Mouse (Mus musculus) spleen, adult 2 months (tissue): ENCODE results near the gene Nr2e3. TPM values are rescaled to one million over a fixed set of nuclear protein-coding genes. Genes with fewer than 3 reads are reported as not detected.
"Not testable (repeated sequence)": the region's sequence is repeated elsewhere in the genome, so short reads cannot be mapped to it uniquely, and the experiment has no call there.

ENCODE experiments used
- DNase-seq, 2 experiments: peaks; one replicate each; pipeline versions ENCODE4 v3.0.0 to v3.0.0-alpha.2; 2012 to 2021; ENCODE audit warnings: low spot score in 2 of 2, low read depth in 1 of 2
- H3K27ac ChIP-seq: fragments of 200-500 bp; 2 replicates; pipeline ENCODE4 v1.5.1; 2012; ENCODE audit warnings: low read length, inconsistent platforms; ENCODE audit not compliant: insufficient read depth
- H3K27me3 ChIP-seq: fragments of 200-500 bp; 2 replicates; pipeline ENCODE4 v1.6.1; 2012; ENCODE audit warnings: mild to moderate bottlenecking, moderate library complexity, low read length, inconsistent platforms; ENCODE audit not compliant: control insufficient read depth, insufficient read depth
- H3K36me3 ChIP-seq: fragments of 200-500 bp; 2 replicates; pipeline ENCODE4 v1.6.1; 2012; ENCODE audit warnings: mild to moderate bottlenecking, low read length, inconsistent platforms; ENCODE audit not compliant: control insufficient read depth, insufficient read depth
- H3K4me1 ChIP-seq: fragments of 200-500 bp; 2 replicates; pipeline ENCODE4 v1.6.1; 2011; ENCODE audit warnings: inconsistent platforms; ENCODE audit not compliant: control insufficient read depth, insufficient read depth, insufficient read length
- H3K4me3 ChIP-seq: fragments of 200-500 bp; 2 replicates; pipeline ENCODE4 v1.5.1; 2011; ENCODE audit warnings: mild to moderate bottlenecking, inconsistent platforms; ENCODE audit not compliant: insufficient read depth, insufficient read length; ENCODE audit errors: extremely low read depth
- CTCF ChIP-seq: fragments of 200-500 bp; IDR thresholded peaks from 2 replicates; pipeline ENCODE4 v1.5.1; 2011; ENCODE audit warnings: mild to moderate bottlenecking, inconsistent platforms; ENCODE audit not compliant: insufficient read depth, insufficient read length, insufficient replicate concordance; ENCODE audit errors: extremely low read depth
- POLR2A ChIP-seq: fragments of 200-500 bp; IDR thresholded peaks from 2 replicates; pipeline ENCODE4 v1.6.1; 2011; ENCODE audit warnings: low read depth, low read length, inconsistent platforms
- WGBS: fragments of 180-500 bp; shearing (Covaris S2); methylation state at CpG from one replicate; pipeline ENCODE4 v1.1.7; 2018; 5-methylcytosine and 5-hydroxymethylcytosine counted together
- polyA plus RNA-seq: library from polyadenylated mRNA; depleted of rRNA; stranded (reverse); fragments of >200 nt; gene quantifications from 2 replicates; pipeline ENCODE4 v1.2.3, GENCODE M21; 2012

Gene Nr2e3
- polyA plus RNA-seq, 1 experiment = not detected

DNA sequence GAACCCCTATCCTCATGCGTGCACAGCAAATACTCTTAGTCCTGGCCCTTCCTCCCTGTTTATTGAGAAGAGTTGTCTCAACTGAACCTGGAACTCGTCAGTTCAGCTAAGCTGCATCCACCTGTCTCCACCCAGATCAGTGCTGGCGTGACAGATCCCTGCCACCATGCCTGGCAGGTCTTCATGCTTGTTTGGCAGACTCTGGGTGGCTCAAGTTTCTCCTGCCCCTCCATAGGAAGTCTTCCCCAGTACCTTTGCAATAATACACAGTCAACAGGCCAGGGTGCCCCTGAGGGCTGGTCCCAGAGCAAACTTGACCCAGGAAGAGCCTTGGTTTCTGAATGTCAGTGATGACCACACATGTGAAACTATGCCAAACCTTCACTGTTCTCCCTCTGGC lies 15.2 kb downstream of the Nr2e3 start:
- no peaks in the 10 kb centered on the region for H3K36me3 ChIP-seq
- H3K27me3 ChIP-seq = no peaks in the 10 kb centered on the region
- DNase-seq = no peak
- peaks cover 2% of the 10 kb centered on the region; the same call in 1 of the 2 replicates for H3K4me1 ChIP-seq
- H3K27ac ChIP-seq = no peak overlapping the region
- TF ChIP-seq POLR2A = no peak
- no peak for TF ChIP-seq CTCF
- no peak overlapping the region for H3K4me3 ChIP-seq
- WGBS = 89% methylated on average over 3 of the region's 3 CpGs

DNA sequence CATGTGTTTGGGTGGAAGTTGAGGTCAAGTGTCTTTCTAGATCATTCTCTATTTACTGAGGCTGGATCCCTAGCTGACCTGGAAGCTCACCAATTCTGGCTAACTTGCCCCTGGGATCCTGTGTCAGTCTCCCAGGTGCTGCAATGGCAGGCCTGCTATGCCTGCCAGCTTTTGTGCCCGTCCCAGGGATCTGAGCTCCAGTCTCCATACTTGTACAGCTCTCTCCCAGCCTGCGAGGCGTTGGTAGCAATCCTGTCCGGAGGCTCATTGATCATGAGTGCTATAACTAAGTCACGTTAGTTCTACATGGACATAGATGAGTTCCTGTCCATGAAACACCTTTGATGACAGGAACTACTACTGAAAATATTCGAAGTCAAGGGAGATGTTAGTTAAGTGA lies 16.6 kb downstream of the Nr2e3 start:
- no peak for DNase-seq
- Histone ChIP-seq H3K27ac (no peak overlapping the region), H3K4me1 (peaks cover 2% of the 10 kb centered on the region; the same call in 1 of the 2 replicates), H3K36me3 (no peaks in the 10 kb centered on the region), H3K4me3 (no peak overlapping the region), H3K27me3 (no peaks in the 10 kb centered on the region)
- TF ChIP-seq POLR2A = no peak
- TF ChIP-seq CTCF = no peak
- WGBS = 85% methylated on average over 6 of the region's 6 CpGs

DNA sequence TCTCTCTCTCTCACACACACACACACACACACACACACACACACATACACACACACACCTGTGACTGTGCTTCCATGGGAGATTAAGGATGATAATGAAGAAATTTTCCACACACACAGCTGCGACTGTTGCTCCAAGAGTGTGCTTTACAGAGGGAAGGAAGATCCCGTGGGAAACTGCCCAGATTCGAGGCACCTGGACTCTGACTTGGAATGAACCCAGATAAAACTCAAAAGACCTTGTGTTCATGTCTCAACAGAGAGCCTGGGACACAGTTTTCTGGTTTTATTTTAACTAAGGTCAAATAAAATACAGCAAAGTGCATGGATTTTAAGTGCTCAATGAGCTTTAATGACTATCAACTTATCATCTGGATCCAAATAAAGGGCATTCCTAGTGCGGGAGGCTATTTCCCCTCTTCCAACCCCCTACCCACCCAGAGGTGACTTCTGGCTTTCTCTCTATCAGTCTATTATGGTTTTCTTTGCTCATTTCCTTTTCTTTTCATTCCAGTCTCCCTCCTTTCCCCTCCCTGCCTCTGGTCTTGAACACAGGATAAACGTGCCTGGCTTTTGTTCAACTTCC lies 17.9 kb downstream of the Nr2e3 start:
- Histone ChIP-seq H3K36me3 (no peaks in the 10 kb centered on the region), H3K27ac (no peak overlapping the region), H3K27me3 (no peaks in the 10 kb centered on the region), H3K4me3 (no peak overlapping the region), H3K4me1 (peaks cover 2% of the 10 kb centered on the region; the same call in 1 of the 2 replicates)
- TF ChIP-seq POLR2A (no peak), CTCF (no peak)
- no peak for DNase-seq
- WGBS = 72% methylated on average over 5 of the region's 5 CpGs

DNA sequence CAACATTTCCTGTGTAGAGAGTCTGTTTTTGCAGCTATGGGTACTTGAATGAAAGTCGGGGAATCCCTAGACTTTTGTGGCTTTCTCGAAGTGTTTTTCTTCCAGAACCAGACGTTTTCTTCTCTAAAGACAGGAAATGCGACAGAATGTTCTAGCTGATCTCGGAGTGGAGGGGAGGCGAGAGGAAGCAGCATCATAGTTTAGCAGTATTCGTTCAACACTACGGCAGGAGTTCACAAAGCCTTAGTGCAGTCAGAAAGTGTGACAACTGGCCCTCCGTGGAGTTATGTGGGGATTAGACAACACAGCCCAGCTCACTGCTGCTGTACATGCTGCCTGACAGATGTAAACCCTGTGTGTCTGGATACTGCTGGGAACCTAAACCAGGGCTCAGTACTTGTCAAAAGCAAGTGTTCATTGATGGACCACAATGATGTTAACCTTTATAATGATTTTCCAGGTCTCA lies 18.5 kb downstream of the Nr2e3 start:
- Histone ChIP-seq H3K27ac (peak overlapping the region; percentile 83), H3K27me3 (no peaks in the 10 kb centered on the region), H3K36me3 (no peaks in the 10 kb centered on the region), H3K4me1 (peaks cover 2% of the 10 kb centered on the region; the same call in 1 of the 2 replicates), H3K4me3 (no peak overlapping the region)
- DNase-seq = peak in 1 of 2 experiments; percentile 65
- 3% methylated on average over 9 of the region's 9 CpGs for WGBS
- no peak; the same call in 1 of the 2 replicates for TF ChIP-seq POLR2A
- TF ChIP-seq CTCF = no peak

DNA sequence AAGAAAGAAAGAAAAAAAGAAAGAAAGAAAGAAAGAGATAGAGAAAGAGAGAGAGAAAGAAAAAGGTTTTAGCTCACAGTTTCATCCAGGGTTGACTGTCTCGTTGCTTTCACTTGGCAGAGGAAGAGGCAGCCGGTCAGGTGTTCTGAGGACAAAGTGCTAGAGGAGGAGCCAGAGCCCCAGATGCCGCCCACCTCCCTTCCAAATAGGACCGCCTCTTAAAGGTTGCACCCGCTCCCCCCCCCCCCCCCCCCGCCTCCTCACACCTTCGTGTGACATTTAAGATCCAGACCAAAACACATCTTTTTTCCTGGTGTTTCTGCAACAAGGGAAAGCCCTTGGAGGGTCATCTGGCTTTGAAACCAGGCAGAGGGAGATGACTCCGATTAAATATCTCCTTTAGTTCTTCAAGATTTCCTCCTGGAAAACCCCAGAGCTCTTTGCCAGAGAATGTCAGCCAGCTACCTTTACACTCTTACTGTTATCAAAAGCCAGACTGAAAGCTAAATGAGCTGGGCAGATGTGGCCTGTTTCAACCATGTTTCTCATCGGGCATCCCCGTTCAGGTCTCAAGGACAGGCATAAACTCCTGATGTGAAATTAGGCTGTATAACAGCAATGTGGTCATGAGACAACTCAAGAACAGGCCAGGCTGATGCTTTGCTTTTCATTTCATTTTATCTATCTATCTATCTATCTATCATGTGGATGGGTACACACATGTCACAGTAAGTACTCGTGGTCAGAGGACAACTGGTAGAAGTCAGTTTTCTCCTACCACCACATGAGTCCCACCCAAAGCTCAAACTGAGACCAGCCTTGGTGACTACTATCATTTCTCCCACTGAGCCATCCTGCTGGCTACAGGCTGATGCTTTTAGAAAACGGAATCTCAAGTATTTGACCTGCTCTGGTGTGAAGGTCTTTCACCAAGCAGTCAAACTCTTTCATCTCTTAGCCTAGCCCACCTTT lies 19.3 kb downstream of the Nr2e3 start:
- H3K27me3 ChIP-seq = no peaks in the 10 kb centered on the region
- H3K4me1 ChIP-seq = peaks cover 2% of the 10 kb centered on the region; the same call in 1 of the 2 replicates
- 58% methylated on average over 12 of the region's 12 CpGs for WGBS
- no peak for TF ChIP-seq POLR2A
- no peak for TF ChIP-seq CTCF
- H3K36me3 ChIP-seq = no peaks in the 10 kb centered on the region
- no peak for DNase-seq
- H3K27ac ChIP-seq = peak overlapping the region; percentile 51
- H3K4me3 ChIP-seq = no peak overlapping the region

DNA sequence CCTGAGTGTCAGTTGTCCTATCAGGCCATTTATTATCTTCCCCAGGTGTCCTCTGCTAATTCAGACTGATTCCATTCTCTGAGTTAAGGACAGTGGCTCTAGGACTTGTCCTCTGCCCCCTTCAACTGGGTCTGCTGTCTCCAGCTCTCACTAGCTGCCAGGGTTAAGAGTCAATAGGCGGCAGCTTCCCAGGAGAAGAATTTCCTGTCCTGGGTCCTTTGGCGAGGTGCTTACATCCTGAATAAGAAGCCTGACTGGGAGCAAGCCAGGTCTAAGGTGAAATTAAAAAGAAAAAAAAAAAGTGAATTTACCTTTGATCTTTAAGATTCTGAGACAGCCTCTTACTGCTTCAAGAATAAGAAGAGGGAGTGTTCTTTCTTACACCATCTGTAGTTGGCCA lies 20.8 kb downstream of the Nr2e3 start:
- no peak for DNase-seq
- no peak for TF ChIP-seq POLR2A
- no peak for TF ChIP-seq CTCF
- Histone ChIP-seq H3K36me3 (no peaks in the 10 kb centered on the region), H3K27ac (no peak overlapping the region), H3K27me3 (no peaks in the 10 kb centered on the region), H3K4me3 (no peak overlapping the region), H3K4me1 (peaks cover 2% of the 10 kb centered on the region; the same call in 1 of the 2 replicates)
- WGBS = 69% methylated on average over 2 of the region's 2 CpGs

DNA sequence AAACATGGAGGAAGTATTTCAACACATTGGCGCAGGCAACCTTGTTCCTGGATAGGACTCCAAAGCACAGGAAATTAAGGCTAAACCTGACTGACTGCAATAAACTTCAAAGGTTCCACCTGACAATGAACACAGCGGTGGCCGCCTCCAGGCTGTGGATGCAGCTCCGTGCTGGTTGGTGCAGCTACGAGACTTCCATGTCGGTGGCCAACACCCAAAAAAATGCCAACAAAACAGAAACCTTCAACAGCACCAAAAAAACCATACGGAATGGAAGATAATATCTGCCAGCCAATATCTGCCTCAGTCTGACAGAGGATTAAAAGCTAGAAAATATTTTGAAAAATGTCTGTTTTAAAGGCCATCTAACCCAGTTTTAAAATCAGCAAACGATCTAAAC lies 21.9 kb downstream of the Nr2e3 start:
- H3K27ac ChIP-seq = no peak overlapping the region
- TF ChIP-seq POLR2A (no peak), CTCF (no peak)
- H3K27me3 ChIP-seq = no peaks in the 10 kb centered on the region
- no peak overlapping the region for H3K4me3 ChIP-seq
- 88% methylated on average over 8 of the region's 8 CpGs for WGBS
- no peak for DNase-seq
- H3K36me3 ChIP-seq = no peaks in the 10 kb centered on the region
- H3K4me1 ChIP-seq = peaks cover 2% of the 10 kb centered on the region; the same call in 1 of the 2 replicates

DNA sequence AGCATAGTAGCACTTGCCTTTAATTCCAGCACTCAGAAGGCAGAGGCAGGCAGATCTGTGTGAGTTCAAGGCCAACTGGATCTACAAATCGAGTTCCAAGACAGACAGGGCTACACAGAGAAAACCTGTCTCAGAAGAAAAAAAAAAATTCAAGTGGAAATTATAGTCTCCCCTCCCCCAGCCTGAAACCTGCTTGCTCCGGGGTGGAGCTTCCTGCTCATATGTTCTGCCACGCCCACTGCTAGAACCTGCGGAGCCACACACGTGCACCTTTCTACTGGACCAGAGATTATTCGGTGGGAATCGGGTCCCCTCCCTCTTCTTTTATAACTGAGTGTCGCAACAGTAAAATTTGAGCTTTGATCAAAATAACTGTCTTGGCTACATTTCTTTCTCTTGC lies 24.6 kb downstream of the Nr2e3 start:
- H3K27me3 ChIP-seq, H3K4me1 ChIP-seq, H3K27ac ChIP-seq, H3K4me3 ChIP-seq, H3K36me3 ChIP-seq, DNase-seq: not testable (repeated sequence)
- WGBS = 76% methylated on average over 8 of the region's 8 CpGs
